Mouse (Mus musculus): Measurements from ENCODE around the gene Atp6v1b1. TPM values are rescaled to one million over a fixed set of nuclear protein-coding genes. Genes with fewer than 3 reads are reported as not detected.

The Atp6v1b1 gene
- not detected for polyA plus RNA-seq (2017; shearing (Covaris generic))

GRCm38 (mm10) chr6:83742761-83743160 lies at the start of gene Atp6v1b1:
Gene Atp6v1b1, plus strand, starts transcription at chr6:83742990.

GRCm38 (mm10) chr6:83711067-83711675 lies 31.6 kb upstream of the Atp6v1b1 start, which contains the start of gene Vax2:
Gene Vax2, plus strand, starts transcription at chr6:83711264.

GRCm38 (mm10) chr6:83762344-83762743 lies 19.6 kb downstream of the Atp6v1b1 start, which contains the start of gene Ankrd53:
Gene Ankrd53, plus strand, starts transcription at chr6:83762644.

GRCm38 (mm10) chr6:83775638-83776293 lies 33.0 kb downstream of the Atp6v1b1 start, which contains the start of gene Tex261:
Gene Tex261, minus strand, starts transcription at chr6:83775813.

GRCm38 (mm10) chr6:83794760-83795296 lies 52.0 kb downstream of the Atp6v1b1 start, which contains the start of gene Nagk:
Gene Nagk, plus strand, starts transcription at chr6:83794982.

Other genes with a start within 250 kb of the Atp6v1b1 start
- gene Dguok, start 236.0 kb upstream of the Atp6v1b1 start, polyA plus RNA-seq (2017; shearing (Covaris generic)): 130 TPM
- gene Actg2, start 206.7 kb upstream of the Atp6v1b1 start, polyA plus RNA-seq (2017; shearing (Covaris generic)): 11.8 TPM
- 32.3 TPM for gene Stambp, start 170.3 kb upstream of the Atp6v1b1 start, polyA plus RNA-seq (2017; shearing (Covaris generic))
- gene Clec4f, start 86.8 kb upstream of the Atp6v1b1 start, polyA plus RNA-seq (2017; shearing (Covaris generic)): not detected
- 0.12 TPM for gene Cd207, start 65.1 kb upstream of the Atp6v1b1 start, polyA plus RNA-seq (2017; shearing (Covaris generic))
- 0.53 TPM for gene Vax2, start 31.7 kb upstream of the Atp6v1b1 start, polyA plus RNA-seq (2017; shearing (Covaris generic))
- 0.10 TPM for gene Ankrd53, start 19.7 kb downstream of the Atp6v1b1 start, polyA plus RNA-seq (2017; shearing (Covaris generic))
- gene Tex261, start 32.8 kb downstream of the Atp6v1b1 start, polyA plus RNA-seq (2017; shearing (Covaris generic)): 106 TPM
- gene Nagk, start 52.0 kb downstream of the Atp6v1b1 start, polyA plus RNA-seq (2017; shearing (Covaris generic)): 28.9 TPM
- gene Paip2b, start 88.8 kb downstream of the Atp6v1b1 start, polyA plus RNA-seq (2017; shearing (Covaris generic)): 28.5 TPM
- 125 TPM for gene Zfp638, start 124.1 kb downstream of the Atp6v1b1 start, polyA plus RNA-seq (2017; shearing (Covaris generic))

All from CD4-positive, CD25-positive, alpha-beta regulatory T cell (primary cell).